Mouse (Mus musculus) thymus, adult 2 months (tissue): ENCODE results near the gene Eipr1.

ENCODE experiments used
- CTCF ChIP-seq: fragments of 200-500 bp; IDR thresholded peaks from 2 replicates; pipeline ENCODE4 v1.5.1; 2012; ENCODE audit warnings: mild to moderate bottlenecking, control low read depth, low read length, moderate library complexity, borderline replicate concordance; ENCODE audit not compliant: control insufficient read depth, poor library complexity, insufficient read depth; ENCODE audit errors: extremely low read depth
- POLR2A ChIP-seq: fragments of 200-500 bp; IDR thresholded peaks from 2 replicates; pipeline ENCODE4 v1.6.1; 2012; ENCODE audit warnings: mild to moderate bottlenecking, low read length, control low read depth, moderate library complexity; ENCODE audit not compliant: control insufficient read depth, poor library complexity, insufficient read depth; ENCODE audit errors: extremely low read depth

DNA sequence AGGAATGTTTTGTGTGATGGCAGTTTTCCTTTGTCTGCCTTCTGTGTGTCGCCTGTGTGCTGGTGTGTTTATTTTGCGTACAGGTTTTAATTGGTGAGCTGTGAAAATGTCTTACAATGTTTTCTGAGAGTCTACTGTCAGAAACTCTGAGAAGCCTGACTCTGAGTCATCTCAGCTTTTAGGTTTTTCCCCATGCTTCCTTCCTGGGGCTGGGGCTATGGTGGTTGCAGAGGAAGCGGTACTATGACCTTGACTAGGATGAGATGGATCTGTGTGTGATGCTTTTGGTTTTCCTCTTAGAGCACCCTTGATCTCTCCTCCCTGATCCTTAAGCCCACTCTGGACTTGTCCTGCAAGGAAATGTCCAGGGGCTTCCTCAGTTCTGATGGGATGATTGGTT, 84.1 kb downstream of the Eipr1 start:
- TF ChIP-seq CTCF (no peak), POLR2A (no peak)
